Mouse (Mus musculus): ENCODE measurements around the gene Gm5483. TPM values are rescaled to one million over a fixed set of nuclear protein-coding genes. Genes with fewer than 3 reads are reported as not detected.
"Not testable (repeated sequence)": the region's sequence is repeated elsewhere in the genome, so short reads cannot be mapped to it uniquely, and the experiment has no call there.

The Gm5483 gene
- polyA plus RNA-seq (2012; rRNA removed) = not detected in 2 replicates

DNA sequence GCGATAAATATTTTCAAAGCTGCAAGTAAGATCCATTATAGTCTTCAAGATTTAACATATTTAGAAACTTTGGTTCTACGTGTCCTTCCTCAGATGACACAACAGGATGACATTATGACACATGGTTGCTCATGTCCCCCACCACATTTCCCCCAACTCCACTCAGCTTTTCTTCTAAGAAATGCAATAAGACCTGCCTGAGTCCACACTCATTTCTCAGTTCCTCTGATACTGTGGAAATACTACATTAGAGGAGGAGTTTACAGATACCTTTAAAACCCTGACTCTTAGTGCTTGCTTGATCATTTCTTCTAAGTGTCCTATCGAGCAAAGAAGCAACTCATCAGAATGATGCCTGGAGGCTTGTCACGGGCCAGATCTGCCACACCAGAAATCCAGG, at the start of gene Gm5483:
TSS of gene Gm5483 (plus strand) at position 301 of the 400 bp plus-strand sequence.
- not testable (repeated sequence) for DNase-seq (ENCODE audit: low spot score)

DNA sequence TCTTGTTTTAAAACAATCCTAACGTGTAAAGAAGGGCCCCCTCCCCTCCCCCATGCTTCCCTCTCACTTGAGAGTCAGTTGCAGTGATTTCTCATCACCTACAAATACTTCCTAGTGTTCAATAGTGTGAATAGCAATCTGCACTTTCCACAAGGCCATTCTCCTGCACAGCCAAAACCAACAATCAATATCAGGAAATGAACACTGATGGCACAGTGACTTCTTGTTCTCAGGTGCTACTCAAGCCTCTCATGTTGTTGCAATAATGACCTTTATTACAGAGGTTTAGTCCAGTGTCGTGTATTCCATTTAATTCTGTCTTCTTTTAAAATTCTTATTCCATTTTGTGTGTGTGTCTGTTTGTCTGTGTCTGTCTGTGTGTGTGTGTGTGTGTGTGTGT, 45.8 kb upstream of the Gm5483 start:
- no peak for DNase-seq (ENCODE audit: low spot score)

GRCm38 (mm10) chr16:36156402-36156975, 27.5 kb upstream of the Gm5483 start, which contains the start of gene Stfa2l1:
TSS of gene Stfa2l1 (plus strand) at chr16:36156811.
- DNase-seq (ENCODE audit: low spot score) = no peak

GRCm38 (mm10) chr16:36167841-36168240, 16.2 kb upstream of the Gm5483 start:
- not testable (repeated sequence) for DNase-seq (ENCODE audit: low spot score)

- DNase-seq (ENCODE audit: low spot score) = no peak
Measured at GRCm38 (mm10) chr16:36176108-36176507, 7.9 kb upstream of the Gm5483 start.

GRCm38 (mm10) chr16:36179910-36180309, 4.1 kb upstream of the Gm5483 start:
- no peak for DNase-seq (ENCODE audit: low spot score)

DNA sequence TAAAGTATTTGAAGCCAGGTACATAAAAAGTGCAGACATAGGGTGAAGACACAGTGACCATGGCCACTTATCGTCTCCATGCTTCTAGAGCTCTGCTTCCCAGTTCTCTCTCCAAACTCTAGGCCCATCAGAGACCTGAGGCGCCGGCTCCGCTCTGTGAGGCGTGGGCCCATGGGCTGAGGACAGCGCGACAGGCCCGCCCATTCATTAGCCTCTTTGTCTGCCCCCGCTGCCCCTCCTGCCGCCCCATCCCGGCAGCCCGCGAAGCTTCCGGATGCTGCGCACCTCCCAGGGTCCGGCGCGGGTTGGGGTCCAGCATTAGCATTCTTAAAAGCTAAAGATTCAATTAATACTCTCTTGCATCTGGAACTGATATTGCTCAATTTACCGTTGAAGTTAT, 15.2 kb downstream of the Gm5483 start:
- no peak for DNase-seq (ENCODE audit: low spot score)

DNA sequence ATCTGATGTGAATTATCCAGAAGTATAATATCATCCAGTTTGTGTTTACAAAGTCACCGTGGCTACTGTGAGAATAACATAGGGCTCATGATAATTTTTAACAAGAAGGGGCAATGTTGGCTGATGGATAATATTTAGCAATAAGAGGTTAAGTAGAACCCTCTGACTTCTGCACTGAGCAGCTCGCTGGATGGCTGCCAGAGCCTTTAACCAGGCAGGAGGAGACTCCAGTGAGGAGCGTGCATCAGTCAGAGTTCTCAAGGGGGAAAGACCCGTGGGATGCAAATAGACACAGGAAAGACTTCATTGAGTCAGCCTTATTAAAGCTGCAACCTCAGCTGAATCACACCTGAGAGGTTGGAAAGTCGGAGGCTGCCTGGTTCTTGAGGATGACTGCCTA, 19.8 kb downstream of the Gm5483 start:
- no peak for DNase-seq (ENCODE audit: low spot score)

DNA sequence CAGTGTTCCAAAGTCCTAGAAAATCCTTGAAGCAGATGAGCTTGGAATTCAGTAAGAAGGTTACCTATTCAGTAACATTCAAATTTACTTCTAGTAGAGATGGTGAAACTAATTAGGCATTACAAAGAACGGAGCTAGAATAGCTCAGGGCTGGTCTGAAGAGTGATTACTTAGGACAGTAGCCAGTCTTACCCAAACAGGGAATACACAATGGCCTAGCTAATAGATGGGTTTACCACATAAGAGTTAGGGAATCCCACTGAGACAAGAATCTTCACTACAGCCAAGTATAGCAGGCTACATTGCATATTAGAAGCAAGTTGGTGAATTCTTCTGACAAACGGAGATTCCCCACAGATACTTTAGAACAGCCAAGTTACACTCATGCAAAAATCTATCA, 21.7 kb downstream of the Gm5483 start:
- not testable (repeated sequence) for DNase-seq (ENCODE audit: low spot score)

GRCm38 (mm10) chr16:36209967-36210453, 26.0 kb downstream of the Gm5483 start, which contains the start of gene Gm5416:
TSS of gene Gm5416 (plus strand) at chr16:36210403.
- DNase-seq (ENCODE audit: low spot score) = no peak

- not testable (repeated sequence) for DNase-seq (ENCODE audit: low spot score)
Measured at GRCm38 (mm10) chr16:36221168-36221567, 37.2 kb downstream of the Gm5483 start, which contains the start of gene 2010005H15Rik. TSS of gene 2010005H15Rik (plus strand) at chr16:36221468.

Other genes with a start within 250 kb of the Gm5483 start
- 20.3 and 25.3 TPM in 2 replicates for gene Parp9, start 245.7 kb upstream of the Gm5483 start, polyA plus RNA-seq (2012; rRNA removed)
- gene Dtx3l, start 245.1 kb upstream of the Gm5483 start, polyA plus RNA-seq (2012; rRNA removed) = 13.2 and 18.3 TPM in 2 replicates
- 18.0 and 21.2 TPM in 2 replicates for gene Kpna1, start 205.5 kb upstream of the Gm5483 start, polyA plus RNA-seq (2012; rRNA removed)
- gene Wdr5b, start 143.0 kb upstream of the Gm5483 start, polyA plus RNA-seq (2012; rRNA removed) = 6.3 and 6.6 TPM in 2 replicates
- gene Fam162a, start 112.6 kb upstream of the Gm5483 start, polyA plus RNA-seq (2012; rRNA removed) = 192 and 236 TPM in 2 replicates
- gene Ccdc58, start 112.5 kb upstream of the Gm5483 start, polyA plus RNA-seq (2012; rRNA removed) = 30.9 and 44.8 TPM in 2 replicates
- 0.03 and 0.09 TPM in 2 replicates for gene Csta1, start 53.0 kb upstream of the Gm5483 start, polyA plus RNA-seq (2012; rRNA removed)
- gene Stfa2l1, start 27.4 kb upstream of the Gm5483 start, polyA plus RNA-seq (2012; rRNA removed) = not detected in 2 replicates
- not detected in 2 replicates for gene Gm5416, start 26.2 kb downstream of the Gm5483 start, polyA plus RNA-seq (2012; rRNA removed)
- gene 2010005H15Rik, start 37.3 kb downstream of the Gm5483 start, polyA plus RNA-seq (2012; rRNA removed) = 0.15 TPM in 1 of 2 replicates, not detected in the other
- not detected in 2 replicates for gene Stfa1, start 92.7 kb downstream of the Gm5483 start, polyA plus RNA-seq (2012; rRNA removed)
- gene BC117090, start 150.1 kb downstream of the Gm5483 start, polyA plus RNA-seq (2012; rRNA removed) = not detected in 2 replicates
- gene BC100530, start 183.5 kb downstream of the Gm5483 start, polyA plus RNA-seq (2012; rRNA removed) = not detected in 2 replicates
- not detected in 2 replicates for gene Stfa2, start 224.2 kb downstream of the Gm5483 start, polyA plus RNA-seq (2012; rRNA removed)